Mouse (Mus musculus) thymus, adult 2 months (tissue): ENCODE results near the gene Ppm1h. TPM values are rescaled to one million over a fixed set of nuclear protein-coding genes. Genes with fewer than 3 reads are reported as not detected.
A peak's percentile ranks its signal among the peaks of the same experiment; 100 is the strongest.

Experiments
- DNase-seq: peaks from one replicate; pipeline ENCODE4 v3.0.0; 2021
- H3K27ac ChIP-seq: fragments of 200-500 bp; 2 replicates; pipeline ENCODE4 v1.5.1; 2012; ENCODE audit warnings: low read length, control low read depth; ENCODE audit not compliant: control insufficient read depth, insufficient read depth
- H3K27me3 ChIP-seq: fragments of 200-500 bp; 2 replicates; pipeline ENCODE4 v1.6.1; 2012; ENCODE audit warnings: mild to moderate bottlenecking, low read length, moderate library complexity, mixed read lengths; ENCODE audit not compliant: control insufficient read depth, insufficient read depth
- H3K36me3 ChIP-seq: fragments of 200-500 bp; 2 replicates; pipeline ENCODE4 v1.6.1; 2012; ENCODE audit warnings: mild to moderate bottlenecking, low read length, moderate library complexity; ENCODE audit not compliant: control insufficient read depth, insufficient read depth
- H3K4me1 ChIP-seq: fragments of 200-500 bp; replicated peaks from 2 replicates; pipeline ENCODE4 v1.6.1; 2012; ENCODE audit warnings: low read length; ENCODE audit not compliant: control insufficient read depth, insufficient read depth
- H3K4me3 ChIP-seq: fragments of 200-500 bp; 2 replicates; pipeline ENCODE4 v1.5.1; 2012; ENCODE audit warnings: mild to moderate bottlenecking, low read length, control low read depth, moderate library complexity; ENCODE audit not compliant: control insufficient read depth, insufficient read depth
- CTCF ChIP-seq: fragments of 200-500 bp; IDR thresholded peaks from 2 replicates; pipeline ENCODE4 v1.5.1; 2012; ENCODE audit warnings: mild to moderate bottlenecking, control low read depth, low read length, moderate library complexity, borderline replicate concordance; ENCODE audit not compliant: control insufficient read depth, poor library complexity, insufficient read depth; ENCODE audit errors: extremely low read depth
- POLR2A ChIP-seq: fragments of 200-500 bp; IDR thresholded peaks from 2 replicates; pipeline ENCODE4 v1.6.1; 2012; ENCODE audit warnings: mild to moderate bottlenecking, low read length, control low read depth, moderate library complexity; ENCODE audit not compliant: control insufficient read depth, poor library complexity, insufficient read depth; ENCODE audit errors: extremely low read depth
- WGBS: fragments of 180-500 bp; shearing (Covaris S2); methylation state at CpG from one replicate; pipeline ENCODE4 v1.1.7; 2018; 5-methylcytosine and 5-hydroxymethylcytosine counted together
- polyA plus RNA-seq: library from polyadenylated mRNA; depleted of rRNA; stranded (reverse); fragments of >200 nt; gene quantifications from 2 replicates; pipeline ENCODE4 v1.2.3, GENCODE M21; 2012; rRNA removed

Ppm1h gene
- polyA plus RNA-seq = 61.7 and 67.1 TPM in 2 replicates

DNA sequence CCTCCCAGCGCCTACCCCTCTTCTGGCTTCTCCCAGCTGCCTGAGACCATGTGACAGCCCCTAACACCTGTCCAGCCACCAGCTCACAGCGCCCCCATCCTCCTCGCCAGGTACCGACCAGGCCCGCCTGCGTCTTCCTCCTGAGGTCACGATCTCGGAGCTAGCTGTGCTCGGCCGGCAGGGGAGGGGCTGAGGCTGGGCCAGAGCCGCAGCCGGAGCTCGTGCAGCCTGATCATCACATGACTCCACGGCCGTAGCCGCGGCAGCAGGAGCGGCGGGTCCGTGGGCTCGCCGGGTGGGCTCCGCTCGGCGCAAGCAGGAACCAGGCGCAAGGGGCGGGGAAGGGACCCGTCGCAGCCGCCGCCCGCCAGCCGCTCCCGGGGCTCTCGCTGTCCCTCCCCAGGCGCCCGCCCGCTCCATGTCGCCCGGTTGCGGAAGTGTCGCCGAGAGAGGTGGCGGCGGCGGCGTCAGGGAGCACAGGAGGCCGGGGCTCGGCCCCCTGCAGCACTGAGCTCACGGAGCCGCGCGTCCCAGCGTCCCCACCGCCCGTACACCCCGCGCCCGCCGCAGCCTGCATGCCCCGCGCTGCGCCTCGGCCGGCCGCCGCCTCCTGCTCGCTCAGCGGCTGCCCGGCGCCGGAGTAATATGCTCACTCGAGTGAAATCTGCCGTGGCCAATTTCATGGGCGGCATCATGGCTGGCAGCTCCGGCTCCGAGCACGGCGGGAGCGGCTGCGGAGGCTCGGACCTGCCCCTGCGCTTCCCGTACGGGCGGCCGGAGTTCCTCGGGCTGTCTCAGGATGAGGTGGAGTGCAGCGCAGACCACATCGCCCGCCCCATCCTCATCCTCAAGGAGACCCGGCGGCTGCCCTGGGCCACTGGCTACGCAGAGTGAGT is at the start of gene Ppm1h:
TSS of gene Ppm1h (plus strand) at position 222 of the 896 bp plus-strand sequence.
- Histone ChIP-seq H3K27me3 (no peaks in the 10 kb centered on the region), H3K4me1 (peaks cover 20% of the 10 kb centered on the region), H3K36me3 (no peaks in the 10 kb centered on the region), H3K4me3 (peak within 1 kb of the TSS; percentile 97), H3K27ac (peak within 1 kb of the TSS; percentile 88)
- DNase-seq = peak; percentile 93
- under 1% methylated on average over 80 of the region's 94 CpGs for WGBS
- TF ChIP-seq POLR2A = peak; percentile 61
- TF ChIP-seq CTCF = peak; percentile 68

DNA sequence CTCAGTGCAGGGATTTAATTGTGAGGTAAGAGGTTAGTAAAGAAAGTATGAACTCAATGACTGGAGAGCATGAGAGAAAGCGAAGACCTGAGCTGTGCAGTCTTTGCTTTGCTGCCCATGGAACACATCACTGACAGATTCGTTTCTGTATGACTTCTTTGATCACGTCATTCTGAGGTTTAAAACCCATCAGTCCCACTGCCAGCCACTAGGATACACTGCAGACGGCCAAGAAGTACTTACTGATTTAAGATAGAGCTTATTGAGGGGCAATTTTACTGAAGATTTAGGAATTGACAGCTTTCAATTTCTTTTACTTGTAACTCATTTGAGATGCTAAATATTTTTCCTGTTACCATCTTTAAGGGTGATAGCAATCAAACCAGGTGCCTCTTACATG is 49.6 kb upstream of the Ppm1h start:
- DNase-seq = peak; percentile 43
- no peak overlapping the region for H3K4me3 ChIP-seq
- H3K27me3 ChIP-seq = no peaks in the 10 kb centered on the region
- H3K36me3 ChIP-seq = no peaks in the 10 kb centered on the region
- H3K4me1 ChIP-seq = 0 out of 2 replicates have a peak, but pooled peaks cover 3% of the 10 kb centered on the region
- 50% methylated on average over 4 of the region's 4 CpGs for whole genome bisulfite sequencing
- TF ChIP-seq POLR2A (no peak), CTCF (no peak)
- no peak overlapping the region for H3K27ac ChIP-seq

DNA sequence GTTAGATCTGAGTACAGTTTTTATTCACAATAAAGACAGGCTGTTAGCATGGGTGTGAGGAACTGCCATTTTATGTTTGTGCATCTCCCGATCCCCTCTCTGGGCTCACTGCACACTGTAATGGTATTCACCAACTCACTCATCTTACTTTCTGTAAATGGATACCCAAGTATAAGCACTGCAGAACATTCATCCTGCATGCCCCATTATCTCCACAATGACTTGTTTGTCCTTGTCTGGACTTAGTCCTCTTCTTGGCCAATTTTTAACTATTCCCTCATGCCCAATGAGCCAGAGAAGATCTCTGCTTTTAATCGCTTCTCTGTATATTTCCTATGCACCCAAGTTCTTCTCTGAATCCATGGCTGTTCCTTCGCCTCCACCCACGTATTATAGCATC is 38.7 kb upstream of the Ppm1h start:
- H3K4me3 ChIP-seq = no peak overlapping the region
- H3K36me3 ChIP-seq = no peaks in the 10 kb centered on the region
- no peak overlapping the region for H3K27ac ChIP-seq
- DNase-seq = no peak
- H3K4me1 ChIP-seq = peaks cover 9% of the 10 kb centered on the region
- WGBS = 97% methylated on average over 4 of the region's 4 CpGs
- H3K27me3 ChIP-seq = no peaks in the 10 kb centered on the region
- TF ChIP-seq CTCF = no peak
- TF ChIP-seq POLR2A = no peak

DNA sequence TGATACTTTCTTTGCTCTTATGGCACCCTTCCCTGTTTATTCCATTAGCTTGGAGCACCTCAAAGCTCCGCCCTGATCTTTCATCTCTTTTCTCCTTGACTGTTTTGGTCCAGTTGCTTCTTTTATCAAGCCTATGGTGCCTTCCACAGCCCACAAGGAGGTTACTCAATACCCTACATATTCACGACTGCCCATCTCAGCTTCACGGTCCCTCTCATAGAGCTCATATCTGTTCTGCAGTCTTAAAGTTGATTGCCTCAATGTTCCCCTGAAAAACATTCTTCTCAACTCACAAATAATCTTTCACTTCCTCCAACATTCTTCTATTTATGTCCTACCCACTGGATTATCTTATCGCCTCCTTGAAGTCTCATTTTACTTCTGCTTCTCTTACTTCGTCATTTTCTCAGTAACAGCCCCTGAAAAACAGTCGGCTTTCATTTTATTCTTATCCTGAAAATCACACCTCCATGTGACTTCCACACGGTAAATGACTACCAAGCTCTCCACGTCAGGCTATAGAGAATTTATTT is 37.2 kb upstream of the Ppm1h start:
- H3K4me3 ChIP-seq = no peak overlapping the region
- DNase-seq = no peak
- 80% methylated on average over 8 of the region's 8 CpGs for WGBS
- no peaks in the 10 kb centered on the region for H3K27me3 ChIP-seq
- peaks cover 9% of the 10 kb centered on the region for H3K4me1 ChIP-seq
- no peak overlapping the region for H3K27ac ChIP-seq
- no peaks in the 10 kb centered on the region for H3K36me3 ChIP-seq
- no peak for TF ChIP-seq CTCF
- no peak for TF ChIP-seq POLR2A

DNA sequence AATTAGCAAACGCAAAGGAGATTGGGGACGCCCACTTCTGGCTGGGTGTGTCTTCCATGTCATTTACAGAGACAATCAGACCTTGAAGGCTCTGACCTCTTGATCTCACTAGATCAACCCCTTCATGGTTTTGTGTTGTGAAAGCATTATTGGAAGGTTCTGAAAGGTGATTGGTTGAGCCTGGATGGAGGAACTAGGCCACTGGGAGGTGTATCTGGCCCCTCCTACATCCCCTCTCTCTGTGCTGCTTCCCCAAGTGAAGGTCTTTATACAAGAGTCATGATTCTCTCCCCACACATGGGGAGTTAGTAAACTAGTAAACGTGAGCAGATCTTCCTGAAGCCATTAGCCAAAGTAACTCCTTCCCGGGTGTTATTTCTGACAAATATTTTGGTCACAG is 36.4 kb upstream of the Ppm1h start:
- WGBS = 86% methylated on average over 4 of the region's 4 CpGs
- no peak for DNase-seq
- Histone ChIP-seq H3K36me3 (no peaks in the 10 kb centered on the region), H3K4me1 (peaks cover 9% of the 10 kb centered on the region), H3K4me3 (no peak overlapping the region), H3K27me3 (no peaks in the 10 kb centered on the region), H3K27ac (no peak overlapping the region)
- TF ChIP-seq POLR2A = no peak
- TF ChIP-seq CTCF = no peak

DNA sequence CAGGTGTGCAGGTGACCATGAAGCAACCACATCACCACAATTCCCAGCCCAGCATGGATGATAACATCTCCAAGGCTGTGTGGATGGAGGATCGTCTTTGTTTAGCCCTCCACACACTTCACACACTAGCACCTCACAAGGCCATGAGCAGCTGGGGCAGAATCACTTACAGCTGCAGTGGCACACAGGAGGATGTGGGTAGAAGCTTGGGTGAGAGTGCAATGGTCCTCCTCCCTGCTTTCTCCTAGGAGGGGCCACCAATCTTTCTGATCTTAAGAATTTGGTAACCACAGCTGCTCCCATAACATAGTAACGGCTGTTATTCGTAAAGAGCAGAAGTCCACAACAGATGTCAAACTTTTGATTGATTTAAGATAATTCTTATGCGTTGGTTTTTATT is 26.6 kb upstream of the Ppm1h start:
- H3K27me3 ChIP-seq = no peaks in the 10 kb centered on the region
- H3K4me3 ChIP-seq = no peak overlapping the region
- 9% methylated on average over 4 of the region's 4 CpGs for WGBS
- no peaks in the 10 kb centered on the region for H3K36me3 ChIP-seq
- DNase-seq = peak; percentile 73
- H3K4me1 ChIP-seq = peaks cover 15% of the 10 kb centered on the region
- TF ChIP-seq CTCF (no peak), POLR2A (no peak)
- H3K27ac ChIP-seq = peak overlapping the region; percentile 90
